Mouse (Mus musculus) megakaryocyte, embryonic 14.5 days (primary cell): ENCODE results near the gene Stard3. TPM values are rescaled to one million over a fixed set of nuclear protein-coding genes. Genes with fewer than 3 reads are reported as not detected.

ENCODE experiments used
- H3K27me3 ChIP-seq: replicated peaks from 2 replicates; pipeline ENCODE3; 2012; ENCODE audit warnings: inconsistent platforms
- H3K36me3 ChIP-seq: replicated peaks from 2 replicates; pipeline ENCODE3; 2012; ENCODE audit warnings: low read length, inconsistent platforms, mixed read lengths
- H3K4me1 ChIP-seq: 2 replicates; pipeline ENCODE4 v1.6.1; 2012; ENCODE audit warnings: inconsistent platforms
- H3K4me3 ChIP-seq: replicated peaks from 2 replicates; pipeline ENCODE3; 2012; ENCODE audit warnings: moderate library complexity, mild to moderate bottlenecking, inconsistent platforms
- H3K9me3 ChIP-seq: 2 replicates; pipeline ENCODE4 v1.6.1; 2012; ENCODE audit warnings: inconsistent platforms
- FLI1 ChIP-seq: IDR thresholded peaks from 2 replicates; pipeline ENCODE4 v1.6.1; 2012; ENCODE audit warnings: low read length, inconsistent platforms, mixed read lengths
- GATA1 ChIP-seq: IDR thresholded peaks from 3 replicates; pipeline ENCODE4 v1.6.1; 2012; ENCODE audit warnings: mixed read lengths, low read length, inconsistent platforms, borderline replicate concordance
- polyA plus RNA-seq: library from polyadenylated mRNA; stranded (reverse); fragments of >175 nt; gene quantifications from 2 replicates; pipeline ENCODE4 v1.2.3, GENCODE M21; 2012; ENCODE audit warnings: low replicate concordance; ENCODE audit not compliant: insufficient read depth

Stard3 gene
- polyA plus RNA-seq, 1 experiment = 23.5 TPM

DNA sequence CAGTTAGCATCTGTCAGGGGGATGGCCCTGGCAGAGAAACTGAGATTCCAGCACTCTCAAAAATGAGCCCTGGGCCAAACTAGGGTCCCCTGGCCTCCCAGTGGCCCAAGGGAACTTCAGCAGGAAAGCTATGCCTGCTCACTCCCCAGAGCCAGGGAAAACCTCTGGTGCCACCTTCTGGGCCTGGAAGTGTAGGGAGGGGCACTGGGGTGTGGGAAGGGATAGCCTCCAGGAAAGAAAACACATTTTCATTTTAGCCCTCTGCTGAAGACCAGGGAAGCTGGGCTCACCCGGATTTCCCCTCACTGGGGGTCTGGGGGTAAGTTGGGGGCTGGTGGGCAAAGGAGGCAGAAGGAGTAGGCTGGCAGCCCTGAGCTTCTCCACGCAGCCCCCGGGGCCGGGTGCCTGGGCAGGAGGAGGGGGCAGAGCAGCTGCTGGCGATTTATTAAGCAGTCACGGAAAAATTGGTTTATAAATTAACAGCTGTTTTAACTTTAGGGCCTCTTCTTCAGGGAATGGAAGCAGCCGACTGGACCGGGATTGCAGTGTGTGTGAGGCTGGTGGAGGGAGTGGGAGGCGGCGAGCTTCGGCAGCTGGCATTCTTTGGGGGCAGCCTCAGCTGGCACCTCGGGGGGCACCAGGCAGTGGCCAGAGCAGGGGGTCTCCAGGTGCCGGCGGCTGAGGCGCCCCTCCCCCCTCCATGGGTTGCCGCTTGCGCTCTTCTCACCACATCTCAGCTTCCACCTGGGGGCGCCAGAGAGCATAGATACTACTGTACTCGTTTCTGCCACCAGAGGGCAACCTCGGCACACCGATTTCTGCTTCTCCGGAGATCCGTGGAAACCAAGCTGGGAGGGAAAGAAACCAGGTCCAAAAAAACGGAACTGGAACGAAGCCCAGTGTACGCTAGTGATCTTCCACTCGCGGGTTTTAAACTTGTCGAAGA is 15.9 kb upstream of the Stard3 start:
- H3K4me1 ChIP-seq = peaks cover 30% of the 10 kb centered on the region
- no peaks in the 10 kb centered on the region for H3K36me3 ChIP-seq
- H3K9me3 ChIP-seq = no peaks in the 10 kb centered on the region
- peaks cover 83% of the 10 kb centered on the region for H3K27me3 ChIP-seq
- TF ChIP-seq FLI1 (no peak), GATA1 (no peak)
- peak overlapping the region; percentile 80 for H3K4me3 ChIP-seq

DNA sequence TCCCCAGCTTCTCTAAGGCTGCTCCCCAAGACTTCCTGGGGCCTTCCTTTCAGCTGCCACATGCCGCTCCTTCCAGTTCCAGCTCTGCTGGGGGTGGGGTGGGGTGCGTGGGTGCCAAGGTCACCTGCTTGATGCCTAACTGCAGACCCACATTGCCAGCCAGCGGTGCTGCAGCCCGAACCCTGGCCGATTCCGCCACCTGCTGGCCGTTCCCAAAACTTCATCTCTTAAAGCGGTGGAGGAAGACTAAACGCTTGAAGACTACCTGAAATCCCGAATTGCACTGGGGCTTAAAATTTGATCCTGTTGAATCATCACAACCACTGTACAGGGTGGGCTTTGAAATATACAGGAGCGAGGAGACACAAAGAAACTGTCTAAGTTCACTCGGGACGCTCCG is 12.9 kb upstream of the Stard3 start:
- peaks cover 83% of the 10 kb centered on the region for H3K27me3 ChIP-seq

DNA sequence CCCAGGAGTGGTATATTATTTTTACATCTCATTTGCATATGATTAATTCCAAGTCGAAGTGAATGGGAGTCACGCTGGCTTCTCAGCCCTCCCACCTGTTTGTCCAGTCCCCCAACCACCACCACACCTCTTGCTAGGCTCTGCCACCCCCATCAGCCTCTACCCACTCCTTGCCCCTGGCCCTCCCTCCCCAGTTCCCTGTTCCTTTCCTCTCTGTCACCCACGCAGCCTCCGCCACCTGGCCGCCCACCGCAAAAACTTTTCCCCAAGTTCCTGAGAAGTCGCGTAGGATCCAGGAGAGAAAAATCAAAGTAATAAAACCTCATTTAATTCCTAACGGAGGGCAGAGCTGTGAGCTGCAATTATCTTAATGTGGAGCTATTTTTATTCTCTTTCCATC is 12.0 kb upstream of the Stard3 start:
- peaks cover 33% of the 10 kb centered on the region for H3K4me1 ChIP-seq
- no peaks in the 10 kb centered on the region for H3K36me3 ChIP-seq
- H3K4me3 ChIP-seq = no peak overlapping the region
- TF ChIP-seq FLI1 = no peak
- TF ChIP-seq GATA1 = no peak
- H3K9me3 ChIP-seq = no peaks in the 10 kb centered on the region
- peaks cover 86% of the 10 kb centered on the region for H3K27me3 ChIP-seq

More for the DNA sequence above, 12.9 kb upstream of the Stard3 start:
- TF ChIP-seq FLI1 (no peak), GATA1 (no peak)
- no peak overlapping the region for H3K4me3 ChIP-seq
- H3K36me3 ChIP-seq = no peaks in the 10 kb centered on the region
- no peaks in the 10 kb centered on the region for H3K9me3 ChIP-seq
- H3K4me1 ChIP-seq = peaks cover 33% of the 10 kb centered on the region

DNA sequence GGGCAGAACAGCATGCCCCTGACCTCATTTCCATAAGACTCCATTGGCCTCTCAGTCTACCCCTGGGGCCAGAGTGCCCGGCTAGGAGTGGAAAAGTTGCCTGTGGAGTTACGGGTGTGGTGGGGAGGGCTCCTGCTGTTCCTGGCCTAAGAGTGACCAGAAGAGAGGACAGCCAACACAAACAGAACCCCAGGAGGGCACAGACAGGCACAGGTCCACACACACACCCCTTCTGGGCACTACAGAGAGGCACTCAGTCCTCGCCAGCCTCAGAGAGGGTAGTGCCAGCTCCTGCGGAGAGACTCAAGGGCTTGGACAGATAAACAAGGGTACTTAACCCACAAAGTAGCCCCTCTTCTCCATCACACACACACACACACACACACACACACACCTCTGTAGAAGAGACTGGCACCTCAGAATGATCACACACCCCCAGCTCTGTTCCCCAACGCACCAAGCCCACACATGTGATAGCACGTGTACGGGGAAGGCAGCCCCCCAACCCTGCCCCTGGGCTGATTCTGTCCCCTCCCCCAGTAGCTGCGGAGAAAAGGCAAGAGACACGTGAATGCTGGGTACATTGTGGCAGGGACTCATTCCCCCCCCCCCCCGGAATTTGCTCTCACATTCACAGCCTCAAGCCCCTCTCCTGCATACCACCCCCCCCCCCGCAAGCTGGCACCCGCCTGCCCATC is 10.6 kb upstream of the Stard3 start:
- H3K36me3 ChIP-seq = no peaks in the 10 kb centered on the region
- H3K27me3 ChIP-seq = peaks cover 87% of the 10 kb centered on the region
- no peak for TF ChIP-seq FLI1
- TF ChIP-seq GATA1 = no peak
- no peak overlapping the region for H3K4me3 ChIP-seq
- peaks cover 30% of the 10 kb centered on the region for H3K4me1 ChIP-seq
- no peaks in the 10 kb centered on the region for H3K9me3 ChIP-seq

DNA sequence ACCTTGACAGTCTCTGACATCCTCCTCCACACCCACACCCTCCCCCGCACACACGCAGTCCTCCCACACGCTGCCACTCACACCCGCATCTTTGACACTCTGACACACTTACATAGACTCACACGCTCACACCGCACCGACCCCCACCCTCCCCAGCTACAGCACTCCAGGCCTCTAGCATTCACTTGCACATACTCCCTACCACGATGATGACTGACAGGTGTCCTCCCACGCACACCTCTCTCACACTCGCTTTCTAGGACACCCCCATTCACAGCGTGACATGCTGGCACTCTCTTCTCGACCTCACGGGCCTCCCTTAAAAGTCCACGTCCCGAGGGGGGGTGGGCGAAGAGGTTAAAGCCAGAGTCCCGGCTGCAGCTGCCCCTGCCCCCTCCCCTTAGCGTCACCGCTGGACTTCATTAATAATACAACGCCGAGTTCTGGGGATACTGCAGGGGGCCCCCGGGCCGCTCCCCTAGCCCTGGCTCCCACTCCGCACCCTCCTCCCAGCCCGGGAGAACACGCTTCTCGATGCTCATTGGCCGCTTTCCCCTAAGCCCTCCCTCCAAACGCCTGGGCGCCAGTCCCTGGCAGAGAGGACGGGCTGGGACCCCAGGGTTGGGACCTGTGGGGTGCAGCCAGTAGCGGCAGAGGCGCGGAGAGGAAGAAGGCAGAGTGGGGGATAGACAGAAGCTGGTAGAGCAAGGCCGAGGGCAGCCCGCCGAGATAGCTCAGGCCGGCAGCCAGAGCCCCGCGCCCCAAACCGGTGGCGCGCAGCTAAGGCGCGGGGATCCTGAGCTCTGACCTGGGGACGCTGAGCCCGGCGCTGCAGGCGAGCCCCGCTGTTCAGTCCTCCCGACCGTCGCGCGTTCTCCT is 9.8 kb upstream of the Stard3 start, which contains the start of gene Ppp1r1b:
TSS of gene Ppp1r1b (plus strand) at position 322 of the 879 bp plus-strand sequence.
- no peaks in the 10 kb centered on the region for H3K9me3 ChIP-seq
- H3K27me3 ChIP-seq = peaks cover 90% of the 10 kb centered on the region
- H3K4me3 ChIP-seq = peak within 1 kb of the TSS; percentile 73
- peaks cover 30% of the 10 kb centered on the region for H3K4me1 ChIP-seq
- TF ChIP-seq GATA1 (no peak), FLI1 (no peak)
- H3K36me3 ChIP-seq = no peaks in the 10 kb centered on the region

DNA sequence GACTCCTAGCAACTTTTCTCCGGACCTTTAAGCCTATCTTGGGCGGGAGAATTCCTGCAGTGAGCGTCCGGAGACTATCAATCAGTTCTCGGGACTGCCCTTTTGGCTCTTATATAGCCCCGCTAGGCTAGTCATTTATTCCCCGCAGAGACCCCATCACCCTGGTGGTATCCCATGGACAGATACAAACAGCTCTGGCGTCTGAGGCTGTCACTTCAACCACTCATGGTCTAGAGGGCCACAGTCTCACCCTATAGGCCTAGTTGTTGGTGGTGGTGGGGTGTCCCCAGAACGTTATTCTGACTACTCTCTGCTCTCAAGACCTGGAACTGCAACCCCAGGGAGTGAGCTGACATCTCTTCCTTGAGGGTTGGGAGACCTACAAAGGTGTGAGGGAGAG is 8.9 kb upstream of the Stard3 start:
- H3K4me1 ChIP-seq = peaks cover 37% of the 10 kb centered on the region
- no peaks in the 10 kb centered on the region for H3K9me3 ChIP-seq
- TF ChIP-seq GATA1 (no peak), FLI1 (no peak)
- no peak overlapping the region for H3K4me3 ChIP-seq
- H3K27me3 ChIP-seq = peaks cover 90% of the 10 kb centered on the region
- no peaks in the 10 kb centered on the region for H3K36me3 ChIP-seq

DNA sequence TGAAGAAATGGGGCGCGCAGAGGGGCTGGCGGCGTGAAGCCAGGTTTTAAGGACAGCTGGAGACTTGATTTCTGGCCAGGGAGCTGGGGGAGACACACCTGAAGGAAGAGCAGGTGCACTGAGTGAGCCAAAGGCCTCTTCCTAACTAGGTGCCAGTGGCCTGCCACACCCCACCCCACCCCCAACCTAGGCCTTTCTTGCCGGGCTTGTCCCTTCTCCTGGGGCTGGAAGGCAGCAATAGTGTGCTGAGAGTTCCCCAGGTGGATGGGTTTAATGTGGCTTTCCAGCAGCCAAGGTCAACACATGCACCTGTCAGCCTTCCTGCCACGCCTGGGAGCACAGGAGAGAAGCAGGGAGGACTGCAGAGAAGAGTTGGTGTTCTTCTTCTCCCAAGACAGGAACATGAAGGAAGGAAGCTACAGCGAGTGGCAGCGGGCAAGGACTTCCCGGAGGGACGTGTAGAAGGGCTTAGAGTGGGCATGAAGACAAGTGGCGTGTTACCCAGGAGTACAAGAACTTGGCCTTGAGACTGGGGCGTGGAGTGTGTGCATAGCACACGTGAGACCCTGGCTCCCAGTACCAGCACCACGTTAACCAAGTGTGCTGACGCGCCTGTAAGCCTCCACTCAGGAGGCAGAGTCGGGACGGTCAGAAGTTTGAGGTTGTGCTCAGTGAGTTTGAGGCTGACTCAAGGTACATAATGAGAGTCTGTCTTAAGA is 5.7 kb upstream of the Stard3 start:
- H3K4me3 ChIP-seq = no peak overlapping the region
- H3K36me3 ChIP-seq = no peaks in the 10 kb centered on the region
- peaks cover 81% of the 10 kb centered on the region for H3K27me3 ChIP-seq
- TF ChIP-seq GATA1 (no peak), FLI1 (no peak)
- no peaks in the 10 kb centered on the region for H3K9me3 ChIP-seq
- peaks cover 57% of the 10 kb centered on the region for H3K4me1 ChIP-seq

DNA sequence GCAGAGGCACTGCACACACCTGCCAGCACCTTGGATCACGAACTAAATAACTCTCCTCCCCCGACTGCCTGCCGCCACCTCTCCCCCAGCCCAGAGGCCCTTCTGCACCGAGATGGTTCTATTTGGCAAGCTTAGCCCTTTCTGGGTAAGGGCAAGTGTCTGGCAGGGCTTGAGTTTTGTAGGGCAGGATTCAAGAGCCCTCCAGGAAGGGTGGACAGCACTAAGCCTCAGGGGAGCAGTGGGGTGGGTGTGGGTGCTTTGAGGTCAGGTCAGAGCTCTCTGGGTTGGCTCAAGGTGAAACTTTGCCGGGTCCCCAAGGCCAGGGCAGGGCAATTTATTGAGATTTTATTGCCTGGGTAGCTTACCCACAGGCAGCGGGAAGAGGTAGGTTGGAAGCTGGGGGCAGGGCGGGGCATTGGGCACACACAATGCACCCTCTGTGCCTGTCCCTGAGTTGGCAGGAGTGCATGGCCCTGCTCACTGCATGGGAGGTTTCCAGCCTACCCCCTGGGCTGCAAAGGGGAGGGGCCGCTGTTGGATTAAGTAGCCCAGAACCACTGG is 4.4 kb upstream of the Stard3 start:
- no peaks in the 10 kb centered on the region for H3K36me3 ChIP-seq
- peaks cover 68% of the 10 kb centered on the region for H3K27me3 ChIP-seq
- TF ChIP-seq FLI1 (no peak), GATA1 (no peak)
- H3K4me1 ChIP-seq = peaks cover 54% of the 10 kb centered on the region
- H3K9me3 ChIP-seq = no peaks in the 10 kb centered on the region
- H3K4me3 ChIP-seq = no peak overlapping the region

DNA sequence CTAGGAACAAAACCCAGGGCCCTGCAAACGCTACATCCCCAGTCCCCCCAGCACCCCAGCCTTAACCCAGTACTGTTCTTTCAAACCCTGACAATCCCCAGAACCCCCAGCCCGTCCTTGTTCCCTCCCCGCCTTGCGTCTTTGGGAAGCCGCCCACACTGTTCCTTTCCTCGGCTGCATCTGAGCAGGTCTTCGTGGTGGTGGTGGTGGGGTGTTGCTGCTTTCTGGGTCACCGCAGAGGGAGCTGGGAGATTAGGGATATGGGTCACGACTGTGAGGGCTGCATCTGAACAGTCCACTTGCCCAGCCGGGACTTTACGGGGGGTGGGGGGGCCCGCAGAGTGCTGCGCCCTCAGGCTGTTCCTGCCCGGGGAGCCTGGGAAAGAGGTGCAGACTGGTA is 3.7 kb upstream of the Stard3 start:
- peaks cover 2% of the 10 kb centered on the region for H3K36me3 ChIP-seq
- H3K9me3 ChIP-seq = no peaks in the 10 kb centered on the region
- peaks cover 61% of the 10 kb centered on the region for H3K27me3 ChIP-seq
- TF ChIP-seq GATA1 (no peak), FLI1 (no peak)
- no peak overlapping the region for H3K4me3 ChIP-seq
- H3K4me1 ChIP-seq = peaks cover 58% of the 10 kb centered on the region
